Mouse (Mus musculus) kidney, postnatal 10 days (tissue): ENCODE data around the gene Slc27a1.

Experiments used
- DNase-seq: peaks from one replicate; pipeline ENCODE4 v3.0.0; 2021; ENCODE audit warnings: mixed read lengths

The Slc27a1 gene

DNA sequence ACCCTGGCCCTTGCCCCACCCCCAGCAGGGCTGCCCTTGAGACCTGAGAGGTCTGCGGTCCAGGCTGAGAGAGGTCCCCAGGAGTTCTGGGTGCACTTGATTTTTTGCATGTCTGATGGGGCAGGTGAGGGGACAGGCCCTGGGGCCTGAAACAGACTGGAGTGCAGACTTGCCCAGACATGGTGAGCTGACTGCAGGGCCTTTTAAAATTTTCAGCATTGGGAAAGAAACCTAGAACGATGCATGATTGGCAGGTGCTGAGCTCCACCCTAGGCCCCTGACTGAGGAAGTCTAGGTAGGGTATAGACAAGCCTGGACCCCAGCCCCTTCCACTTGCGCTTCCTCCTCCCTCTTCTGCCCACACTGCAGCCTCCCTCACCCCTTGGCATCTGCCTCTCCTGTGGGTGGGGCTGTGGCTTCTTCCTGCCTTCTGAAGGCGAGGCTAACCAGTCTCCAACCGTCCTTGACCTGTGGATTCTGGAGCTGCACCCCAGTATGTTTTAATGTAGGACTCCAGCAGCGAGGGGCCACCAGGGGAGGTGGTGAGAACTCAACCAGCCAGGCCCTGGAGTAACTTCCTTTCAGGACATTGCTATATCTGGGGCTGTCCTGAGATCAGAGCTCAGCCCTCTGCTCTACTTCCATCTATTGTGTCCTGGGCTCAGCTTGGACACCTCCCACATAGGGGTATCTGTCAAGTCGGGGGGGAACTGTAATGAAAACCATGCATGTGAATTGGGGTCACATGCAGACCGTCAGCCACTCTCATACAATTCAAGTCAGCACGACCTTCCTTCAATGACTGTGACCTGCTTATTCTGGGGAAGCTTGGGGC lies 58.8 kb downstream of the Slc27a1 start:
- DNase-seq = peak; percentile 42

- no peak for DNase-seq
Observed at GRCm38 (mm10) chr8:71628396-71629095, 59.9 kb downstream of the Slc27a1 start.

DNA sequence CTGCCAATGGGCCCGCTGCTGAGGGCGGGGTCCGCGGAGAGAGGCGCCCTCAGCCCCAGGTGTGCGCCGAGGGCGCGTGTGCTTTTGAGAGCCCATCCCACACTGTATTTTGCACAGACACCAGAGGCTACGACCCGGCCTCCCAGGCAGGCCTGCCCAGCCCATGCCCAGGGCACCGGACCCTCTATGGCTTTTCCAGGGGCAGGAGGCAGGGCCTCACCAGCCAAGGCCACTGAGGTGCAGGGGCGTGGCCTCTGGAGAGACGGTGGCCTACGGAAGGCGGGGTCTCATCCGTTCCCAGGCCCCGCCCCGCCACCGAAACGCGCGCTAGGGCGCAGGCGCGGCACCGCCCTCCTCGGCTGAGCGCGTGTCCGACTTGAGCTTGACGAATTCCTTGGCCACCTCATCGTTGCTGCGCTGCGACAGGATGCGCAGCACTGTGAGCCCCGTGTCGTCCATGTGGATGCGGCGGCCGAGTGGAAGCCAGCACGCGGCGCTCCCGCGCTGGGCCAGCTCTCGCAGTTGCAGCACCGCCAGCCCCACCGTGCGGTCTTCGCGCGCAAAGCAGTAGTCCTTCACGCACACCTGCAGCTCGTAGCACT lies 60.5 kb downstream of the Slc27a1 start:
- peak; percentile 97 for DNase-seq

DNA sequence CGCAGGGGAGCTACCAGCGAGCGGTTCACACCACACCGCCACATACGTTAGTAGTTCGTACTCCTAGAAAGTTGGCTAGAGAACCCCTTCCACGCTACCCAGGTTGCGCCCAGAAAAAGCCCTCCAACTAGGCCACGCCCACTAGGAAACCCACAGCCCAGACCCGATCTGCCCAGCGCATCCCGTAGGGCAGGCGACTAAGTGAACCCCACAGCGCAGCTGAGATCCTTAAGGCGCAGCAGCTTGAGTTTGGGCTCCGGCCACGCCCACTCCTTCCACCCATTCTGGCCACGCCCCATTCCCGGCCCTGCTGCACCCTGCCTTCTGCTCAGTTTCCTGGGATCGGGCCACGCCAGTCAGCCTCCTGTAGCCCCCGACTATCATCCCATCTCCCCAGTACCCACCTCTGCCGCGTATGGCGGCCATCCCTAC lies 61.1 kb downstream of the Slc27a1 start:
- peak; percentile 84 for DNase-seq

- no peak for DNase-seq
Observed at GRCm38 (mm10) chr8:71630761-71631160, 62.1 kb downstream of the Slc27a1 start.

GRCm38 (mm10) chr8:71631897-71632296 lies 63.2 kb downstream of the Slc27a1 start:
- no peak for DNase-seq

- peak; percentile 60 for DNase-seq
Observed at GRCm38 (mm10) chr8:71633164-71633563, 64.5 kb downstream of the Slc27a1 start.

- DNase-seq = peak; percentile 69
Observed at GRCm38 (mm10) chr8:71633981-71634667, 65.4 kb downstream of the Slc27a1 start.
